Mouse (Mus musculus) midbrain, postnatal 0 days (tissue): ENCODE data around the gene Trim80. TPM values are rescaled to one million over a fixed set of nuclear protein-coding genes. Genes with fewer than 3 reads are reported as not detected.

ENCODE experiments used
- ATAC-seq: fragments of 200-750 bp; cut with Nextera tagmentation; 2 replicates; pipeline ENCODE4 v1.8.0; 2017; ENCODE audit warnings: moderate number of reproducible peaks, mild to moderate bottlenecking, moderate TSS enrichment, moderate library complexity; ENCODE audit not compliant: low FRiP score
- DNase-seq: peaks from one replicate; pipeline ENCODE4 v3.0.0-alpha.2; 2015; ENCODE audit warnings: low spot score
- H3K27ac ChIP-seq: fragments of 300-500 bp; sonication (generic); 2 replicates; pipeline ENCODE4 v1.5.1; 2014; ENCODE audit warnings: low read depth, mild to moderate bottlenecking, low read length, mixed read lengths
- H3K27me3 ChIP-seq: fragments of 300-500 bp; sonication (generic); 2 replicates; pipeline ENCODE4 v1.6.1; 2014; ENCODE audit warnings: low read length, control low read depth, mixed read lengths; ENCODE audit not compliant: insufficient read depth
- H3K36me3 ChIP-seq: fragments of 300-500 bp; sonication (generic); 2 replicates; pipeline ENCODE4 v1.6.1; 2014; ENCODE audit warnings: low read length, control low read depth, mixed read lengths; ENCODE audit not compliant: insufficient read depth
- H3K4me1 ChIP-seq: fragments of 300-500 bp; sonication (generic); 2 replicates; pipeline ENCODE4 v1.6.1; 2014; ENCODE audit warnings: mild to moderate bottlenecking, control low read depth, antibody characterized with exemption, low read length, mixed read lengths; ENCODE audit not compliant: insufficient read depth
- H3K4me2 ChIP-seq: fragments of 300-500 bp; sonication (generic); 2 replicates; pipeline ENCODE4 v1.6.1; 2014; ENCODE audit warnings: low read depth, mild to moderate bottlenecking, low read length, mixed read lengths; ENCODE audit not compliant: poor library complexity, severe bottlenecking
- H3K4me3 ChIP-seq: fragments of 300-500 bp; sonication (generic); 2 replicates; pipeline ENCODE4 v1.5.1; 2014; ENCODE audit warnings: low read depth, mild to moderate bottlenecking, low read length, moderate library complexity
- H3K9ac ChIP-seq: fragments of 300-500 bp; sonication (generic); replicated peaks from 2 replicates; pipeline ENCODE4 v1.6.1; 2014; ENCODE audit warnings: mild to moderate bottlenecking, low read length, moderate library complexity, mixed read lengths; ENCODE audit not compliant: poor library complexity, severe bottlenecking
- H3K9me3 ChIP-seq: fragments of 300-500 bp; sonication (generic); 2 replicates; pipeline ENCODE4 v1.6.1; 2016; ENCODE audit warnings: low read length, control low read depth
- CTCF ChIP-seq: IDR thresholded peaks from 2 replicates; pipeline ENCODE4 v1.5.1; 2016; ENCODE audit warnings: antibody characterized with exemption, mild to moderate bottlenecking
- WGBS: fragments of 180-500 bp; shearing (Covaris S2); extraction: QIAGEN DNeasy Blood & Tissue Kit; methylation state at CpG from one replicate; pipeline ENCODE4 v1.1.7; 2014; 5-methylcytosine and 5-hydroxymethylcytosine counted together
- polyA plus RNA-seq: library from polyadenylated mRNA; unstranded; fragments of >200 nt; fragmentation: Nextera tagmentation; extraction: Ambion mirVana; gene quantifications from 2 replicates; pipeline ENCODE4 v1.2.1, GENCODE M21; 2015
- total RNA-seq: library from RNA; depleted of rRNA; stranded (reverse); fragments of >200 nt; gene quantifications from 2 replicates; pipeline ENCODE4 v1.2.3, GENCODE M21; 2014

Gene Trim80
- total and polyA plus RNA-seq, 2 experiments from 2014 or later, result 0.44 TPM; not detected in 1

DNA sequence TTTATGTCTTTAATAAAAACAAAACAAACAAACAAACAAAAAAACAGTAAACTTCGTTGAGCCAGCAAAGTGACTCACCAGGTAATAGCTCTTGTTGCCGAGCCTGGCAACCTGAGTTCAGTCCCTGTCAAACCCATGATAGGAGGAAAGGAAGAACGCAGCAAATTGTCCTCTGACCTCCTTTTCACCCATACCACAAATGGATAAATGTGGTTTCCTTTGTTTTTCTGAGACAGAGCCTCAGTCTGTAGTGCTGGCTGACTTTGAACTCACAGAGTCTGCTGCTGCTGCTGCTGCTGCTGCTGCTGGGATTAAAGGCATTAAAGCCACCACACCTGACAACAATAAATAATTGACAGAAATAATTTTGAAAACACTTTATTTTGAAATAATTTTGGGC lies 17.3 kb upstream of the Trim80 start:
- Histone ChIP-seq H3K27me3 (no peaks in the 10 kb centered on the region), H3K4me1 (peaks cover 21% of the 10 kb centered on the region; the same call in 1 of the 2 replicates), H3K4me2 (no peak overlapping the region), H3K36me3 (peaks cover 26% of the 10 kb centered on the region), H3K27ac (no peak overlapping the region), H3K4me3 (no peak overlapping the region), H3K9ac (no peak overlapping the region), H3K9me3 (no peaks in the 10 kb centered on the region)
- DNase-seq, result no peak
- 92% methylated on average over 3 of the region's 3 CpGs for WGBS
- ATAC-seq, result no peak
- no peak for TF ChIP-seq CTCF

- WGBS, result 89% methylated on average over 7 of the region's 7 CpGs
- Histone ChIP-seq H3K4me3 (no peak overlapping the region), H3K9me3 (no peaks in the 10 kb centered on the region), H3K27me3 (no peaks in the 10 kb centered on the region), H3K4me2 (no peak overlapping the region), H3K9ac (no peak overlapping the region), H3K27ac (no peak overlapping the region), H3K4me1 (peaks cover 14% of the 10 kb centered on the region; the same call in 1 of the 2 replicates), H3K36me3 (peaks cover 31% of the 10 kb centered on the region)
- TF ChIP-seq CTCF, result no peak
- ATAC-seq (no peak), DNase-seq (no peak)
These were observed 15.7 kb upstream of the Trim80 start for GRCm38 (mm10) chr11:115424666-115425065.

GRCm38 (mm10) chr11:115425671-115426070 lies 14.7 kb upstream of the Trim80 start:
- DNase-seq (no peak), ATAC-seq (no peak)
- H3K4me2 ChIP-seq, result no peak overlapping the region
- no peaks in the 10 kb centered on the region for H3K9me3 ChIP-seq
- H3K4me1 ChIP-seq, result peaks cover 14% of the 10 kb centered on the region; the same call in 1 of the 2 replicates
- no peak overlapping the region for H3K4me3 ChIP-seq
- no peak overlapping the region for H3K27ac ChIP-seq
- H3K36me3 ChIP-seq, result peaks cover 40% of the 10 kb centered on the region
- TF ChIP-seq CTCF, result no peak
- H3K27me3 ChIP-seq, result no peaks in the 10 kb centered on the region
- no peak overlapping the region for H3K9ac ChIP-seq
- 93% methylated on average over 6 of the region's 6 CpGs for WGBS

GRCm38 (mm10) chr11:115427482-115428331 lies 12.6 kb upstream of the Trim80 start:
- peak; percentile 91 for DNase-seq
- ATAC-seq, result peak; percentile 74
- peak overlapping the region; percentile 68 for H3K27ac ChIP-seq
- WGBS, result 34% methylated on average over 20 of the region's 20 CpGs
- no peak overlapping the region for H3K9ac ChIP-seq
- H3K36me3 ChIP-seq, result peaks cover 55% of the 10 kb centered on the region
- no peaks in the 10 kb centered on the region for H3K27me3 ChIP-seq
- TF ChIP-seq CTCF, result peak; percentile 94
- no peaks in the 10 kb centered on the region for H3K9me3 ChIP-seq
- H3K4me2 ChIP-seq, result peak overlapping the region; percentile 16
- 0 out of 2 replicates have a peak overlapping the region, but pooled peaks have one; percentile 3 for H3K4me3 ChIP-seq
- 0 out of 2 replicates have a peak, but pooled peaks cover 2% of the 10 kb centered on the region for H3K4me1 ChIP-seq

DNA sequence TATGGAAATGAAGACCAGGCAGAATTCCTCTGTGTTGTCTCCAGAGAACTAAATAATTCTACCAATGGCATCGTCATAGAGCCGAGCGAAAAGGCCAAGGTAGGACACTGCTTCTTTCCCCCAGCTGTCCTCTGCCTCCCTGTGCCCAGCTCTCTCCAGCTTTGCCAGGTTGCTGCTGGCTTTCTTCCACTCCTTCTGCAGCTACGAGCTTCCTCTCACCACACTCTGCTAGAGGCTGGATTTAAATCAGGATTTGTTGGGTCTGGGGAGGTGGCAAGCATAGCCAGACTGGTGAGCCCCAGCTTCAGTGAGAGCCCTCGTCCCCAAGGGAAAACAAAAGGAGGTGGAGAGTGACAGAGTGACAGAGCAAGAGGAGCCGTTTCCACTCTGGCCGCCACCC lies 11.0 kb upstream of the Trim80 start:
- ATAC-seq, result no peak
- WGBS, result 88% methylated on average over 7 of the region's 7 CpGs
- H3K4me1 ChIP-seq, result 0 out of 2 replicates have a peak, but pooled peaks cover 2% of the 10 kb centered on the region
- H3K9me3 ChIP-seq, result no peaks in the 10 kb centered on the region
- 0 out of 2 replicates have a peak overlapping the region, but pooled peaks have one; percentile 4 for H3K9ac ChIP-seq
- no peak overlapping the region for H3K4me2 ChIP-seq
- peaks cover 50% of the 10 kb centered on the region for H3K36me3 ChIP-seq
- no peak for DNase-seq
- H3K27ac ChIP-seq, result no peak overlapping the region
- H3K27me3 ChIP-seq, result no peaks in the 10 kb centered on the region
- H3K4me3 ChIP-seq, result no peak overlapping the region
- no peak for TF ChIP-seq CTCF

GRCm38 (mm10) chr11:115430561-115430960 lies 9.8 kb upstream of the Trim80 start:
- no peak overlapping the region for H3K27ac ChIP-seq
- WGBS, result 93% methylated on average over 6 of the region's 6 CpGs
- no peaks in the 10 kb centered on the region for H3K27me3 ChIP-seq
- TF ChIP-seq CTCF, result no peak
- H3K4me1 ChIP-seq, result peaks cover 4% of the 10 kb centered on the region; the same call in 1 of the 2 replicates
- ATAC-seq, result no peak
- no peak overlapping the region for H3K9ac ChIP-seq
- no peak for DNase-seq
- H3K4me2 ChIP-seq, result no peak overlapping the region
- H3K4me3 ChIP-seq, result no peak overlapping the region
- H3K36me3 ChIP-seq, result peaks cover 42% of the 10 kb centered on the region
- H3K9me3 ChIP-seq, result no peaks in the 10 kb centered on the region
